Mouse (Mus musculus): ENCODE data around the gene Mecom. TPM values are rescaled to one million over a fixed set of nuclear protein-coding genes. Genes with fewer than 3 reads are reported as not detected.

The Mecom gene
- polyA plus RNA-seq, 1 experiment: 74.4 TPM

- TF ChIP-seq CTCF (IDR thresholded peaks at IDR 0.05; ENCODE audit: borderline replicate concordance, insufficient read depth, low read length) (peak; percentile 20; the same call in 1 of the 2 replicates), POLR2A (IDR thresholded peaks at IDR 0.05; ENCODE audit: low read depth, low read length) (peak; percentile 48; the same call in 1 of the 2 replicates)
- Histone ChIP-seq H3K27ac (ENCODE audit: insufficient read depth, low read length) (peak overlapping the region; percentile 37), H3K4me1 (ENCODE audit: control insufficient read depth, insufficient read depth, low read length) (peaks cover 4% of the 10 kb centered on the region; the same call in 1 of the 2 replicates), H3K4me3 (ENCODE audit: insufficient read depth, low read length) (peak overlapping the region; percentile 49)
These were observed 32.7 kb downstream of the Mecom start for GRCm38 (mm10) chr3:30514901-30515794.

- TF ChIP-seq POLR2A (IDR thresholded peaks at IDR 0.05; ENCODE audit: low read depth, low read length): 0 out of 2 replicates have a peak, but pooled peaks have one; percentile 14
- TF ChIP-seq CTCF (IDR thresholded peaks at IDR 0.05; ENCODE audit: borderline replicate concordance, insufficient read depth, low read length): no peak
- peak overlapping the region; percentile 36 for H3K27ac ChIP-seq (ENCODE audit: insufficient read depth, low read length)
- H3K4me1 ChIP-seq (ENCODE audit: control insufficient read depth, insufficient read depth, low read length): peaks cover 4% of the 10 kb centered on the region; the same call in 1 of the 2 replicates
- H3K4me3 ChIP-seq (ENCODE audit: insufficient read depth, low read length): peak overlapping the region; percentile 49
These were observed 33.6 kb downstream of the Mecom start for GRCm38 (mm10) chr3:30514051-30514754.

- Histone ChIP-seq H3K4me1 (ENCODE audit: control insufficient read depth, insufficient read depth, low read length) (peaks cover 4% of the 10 kb centered on the region; the same call in 1 of the 2 replicates), H3K27ac (ENCODE audit: insufficient read depth, low read length) (peak overlapping the region; percentile 36), H3K4me3 (ENCODE audit: insufficient read depth, low read length) (peak overlapping the region; percentile 49)
- TF ChIP-seq POLR2A (IDR thresholded peaks at IDR 0.05; ENCODE audit: low read depth, low read length): no peak
- TF ChIP-seq CTCF (IDR thresholded peaks at IDR 0.05; ENCODE audit: borderline replicate concordance, insufficient read depth, low read length): no peak
These were observed 34.4 kb downstream of the Mecom start for GRCm38 (mm10) chr3:30513314-30513997.

GRCm38 (mm10) chr3:30512459-30513030, 35.3 kb downstream of the Mecom start:
- peak overlapping the region; percentile 27 for H3K27ac ChIP-seq (ENCODE audit: insufficient read depth, low read length)
- no peak overlapping the region for H3K4me3 ChIP-seq (ENCODE audit: insufficient read depth, low read length)
- TF ChIP-seq CTCF (IDR thresholded peaks at IDR 0.05; ENCODE audit: borderline replicate concordance, insufficient read depth, low read length) (no peak), POLR2A (IDR thresholded peaks at IDR 0.05; ENCODE audit: low read depth, low read length) (no peak)
- H3K4me1 ChIP-seq (ENCODE audit: control insufficient read depth, insufficient read depth, low read length): peaks cover 4% of the 10 kb centered on the region; the same call in 1 of the 2 replicates

GRCm38 (mm10) chr3:30511796-30512195, 36.0 kb downstream of the Mecom start:
- Histone ChIP-seq H3K27ac (ENCODE audit: insufficient read depth, low read length) (no peak overlapping the region), H3K4me3 (ENCODE audit: insufficient read depth, low read length) (no peak overlapping the region), H3K4me1 (ENCODE audit: control insufficient read depth, insufficient read depth, low read length) (peaks cover 4% of the 10 kb centered on the region; the same call in 1 of the 2 replicates)
- TF ChIP-seq CTCF (IDR thresholded peaks at IDR 0.05; ENCODE audit: borderline replicate concordance, insufficient read depth, low read length): no peak
- no peak for TF ChIP-seq POLR2A (IDR thresholded peaks at IDR 0.05; ENCODE audit: low read depth, low read length)

GRCm38 (mm10) chr3:30511062-30511640, 36.7 kb downstream of the Mecom start:
- Histone ChIP-seq H3K4me1 (ENCODE audit: control insufficient read depth, insufficient read depth, low read length) (peaks cover 4% of the 10 kb centered on the region; the same call in 1 of the 2 replicates), H3K4me3 (ENCODE audit: insufficient read depth, low read length) (no peak overlapping the region), H3K27ac (ENCODE audit: insufficient read depth, low read length) (no peak overlapping the region)
- TF ChIP-seq CTCF (IDR thresholded peaks at IDR 0.05; ENCODE audit: borderline replicate concordance, insufficient read depth, low read length): no peak
- no peak for TF ChIP-seq POLR2A (IDR thresholded peaks at IDR 0.05; ENCODE audit: low read depth, low read length)

GRCm38 (mm10) chr3:30510646-30511045, 37.2 kb downstream of the Mecom start:
- TF ChIP-seq CTCF (IDR thresholded peaks at IDR 0.05; ENCODE audit: borderline replicate concordance, insufficient read depth, low read length): no peak
- no peak for TF ChIP-seq POLR2A (IDR thresholded peaks at IDR 0.05; ENCODE audit: low read depth, low read length)
- peaks cover 4% of the 10 kb centered on the region; the same call in 1 of the 2 replicates for H3K4me1 ChIP-seq (ENCODE audit: control insufficient read depth, insufficient read depth, low read length)
- no peak overlapping the region for H3K4me3 ChIP-seq (ENCODE audit: insufficient read depth, low read length)
- peak overlapping the region; percentile 66; the same call in 1 of the 2 replicates for H3K27ac ChIP-seq (ENCODE audit: insufficient read depth, low read length)

- Histone ChIP-seq H3K4me1 (ENCODE audit: control insufficient read depth, insufficient read depth, low read length) (peaks cover 4% of the 10 kb centered on the region; the same call in 1 of the 2 replicates), H3K4me3 (ENCODE audit: insufficient read depth, low read length) (peak overlapping the region; percentile 66), H3K27ac (ENCODE audit: insufficient read depth, low read length) (peak overlapping the region; percentile 66)
- TF ChIP-seq CTCF (IDR thresholded peaks at IDR 0.05; ENCODE audit: borderline replicate concordance, insufficient read depth, low read length) (no peak), POLR2A (IDR thresholded peaks at IDR 0.05; ENCODE audit: low read depth, low read length) (0 out of 2 replicates have a peak, but pooled peaks have one; percentile 13)
These were observed 37.7 kb downstream of the Mecom start for GRCm38 (mm10) chr3:30510105-30510504.
